Mouse (Mus musculus): ENCODE results near the gene Shank2. TPM values are rescaled to one million over a fixed set of nuclear protein-coding genes. Genes with fewer than 3 reads are reported as not detected.

The Shank2 gene
- under 1 TPM; 0.04 to 0.07 TPM for polyA plus RNA-seq (2012; fragmentation: generic; extraction: Trizol)

GRCm38 (mm10) chr7:144001628-144002027 is at the start of gene Shank2:
TSS of gene Shank2 (plus strand) at chr7:144001928.

GRCm38 (mm10) chr7:144470545-144471059 is 468.9 kb downstream of the Shank2 start, which contains the start of gene Cttn:
TSS of gene Cttn (minus strand) at chr7:144471009.

Other genes starting within 250 kb of the Shank2 start
- gene Osbpl5, start 244.9 kb upstream of the Shank2 start, polyA plus RNA-seq (2012; fragmentation: generic; extraction: Trizol), result 10 to 100 TPM; 13.6 to 38.6 TPM
- gene Mrgprg, start 234.9 kb upstream of the Shank2 start, polyA plus RNA-seq (2012; fragmentation: generic; extraction: Trizol), result not detected
- under 1 TPM; 0.13 to 0.98 TPM for gene Mrgpre, start 217.4 kb upstream of the Shank2 start, polyA plus RNA-seq (2012; fragmentation: generic; extraction: Trizol)
- gene Nadsyn1, start 179.1 kb upstream of the Shank2 start, polyA plus RNA-seq (2012; fragmentation: generic; extraction: Trizol), result 1 to 10 TPM in 1 of 2 experiments, under 1 TPM in 1; 0.95 to 4.5 TPM
- gene Dhcr7, start 178.8 kb upstream of the Shank2 start, polyA plus RNA-seq (2012; fragmentation: generic; extraction: Trizol), result 10 to 100 TPM in 1 of 2 experiments, 1 to 10 TPM in 1; 7.8 to 17.3 TPM
- gene Gm498, start 135.1 kb upstream of the Shank2 start, polyA plus RNA-seq (2012; fragmentation: generic; extraction: Trizol), result not detected